Mouse (Mus musculus): ENCODE results near the gene Zp1. TPM values are rescaled to one million over a fixed set of nuclear protein-coding genes. Genes with fewer than 3 reads are reported as not detected.

Zp1 gene
- polyA plus RNA-seq, 1 experiment from 2014 or later, result not detected

- peak within 1 kb of the TSS; percentile 93 for H3K4me3 ChIP-seq
Measured at GRCm38 (mm10) chr19:10895016-10895528, 25.4 kb downstream of the Zp1 start, which contains the start of gene Prpf19. TSS of gene Prpf19 (plus strand) at chr19:10895231.

DNA sequence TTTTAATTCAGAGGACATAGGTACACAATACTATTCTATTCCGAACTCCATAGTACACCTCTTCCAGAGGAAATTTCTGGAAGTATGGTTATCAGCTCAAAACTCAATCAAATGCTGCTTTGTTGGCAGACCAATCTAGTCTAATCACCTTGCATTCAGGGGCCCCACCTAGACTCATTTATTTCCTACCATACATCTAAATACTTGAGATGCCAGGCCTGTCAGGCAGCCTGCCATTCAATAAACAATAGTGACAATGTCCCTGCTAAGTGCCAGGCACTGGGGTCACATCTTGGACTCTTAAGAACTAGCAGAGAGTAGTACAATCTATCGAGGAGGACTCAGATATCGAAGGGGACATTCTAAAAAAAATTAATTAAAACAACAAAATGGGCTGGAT lies 28.2 kb downstream of the Zp1 start:
- Histone ChIP-seq H3K9me3 (no peaks in the 10 kb centered on the region), H3K4me3 (no peak overlapping the region), H3K36me3 (replicated peaks) (peaks cover 3% of the 10 kb centered on the region), H3K27ac (no peak overlapping the region), H3K27me3 (ENCODE audit: poor library complexity, severe bottlenecking) (no peaks in the 10 kb centered on the region), H3K4me1 (peaks cover 15% of the 10 kb centered on the region)
- WGBS, result 93% methylated on average over 3 of the region's 3 CpGs
- no peak for DNase-seq (ENCODE audit: extremely low spot score, low spot score)

More at GRCm38 (mm10) chr19:10895016-10895528, 25.4 kb downstream of the Zp1 start, which contains the start of gene Prpf19:
- H3K27ac ChIP-seq, result peak within 1 kb of the TSS; percentile 95
- under 1% methylated on average over 43 of the region's 43 CpGs for whole genome bisulfite sequencing
- peak; percentile 98 for DNase-seq (ENCODE audit: extremely low spot score, low spot score)
- peaks cover 19% of the 10 kb centered on the region for H3K4me1 ChIP-seq
- peaks cover 32% of the 10 kb centered on the region for H3K36me3 ChIP-seq (replicated peaks)
- H3K27me3 ChIP-seq (ENCODE audit: poor library complexity, severe bottlenecking), result no peaks in the 10 kb centered on the region
- no peaks in the 10 kb centered on the region for H3K9me3 ChIP-seq

DNA sequence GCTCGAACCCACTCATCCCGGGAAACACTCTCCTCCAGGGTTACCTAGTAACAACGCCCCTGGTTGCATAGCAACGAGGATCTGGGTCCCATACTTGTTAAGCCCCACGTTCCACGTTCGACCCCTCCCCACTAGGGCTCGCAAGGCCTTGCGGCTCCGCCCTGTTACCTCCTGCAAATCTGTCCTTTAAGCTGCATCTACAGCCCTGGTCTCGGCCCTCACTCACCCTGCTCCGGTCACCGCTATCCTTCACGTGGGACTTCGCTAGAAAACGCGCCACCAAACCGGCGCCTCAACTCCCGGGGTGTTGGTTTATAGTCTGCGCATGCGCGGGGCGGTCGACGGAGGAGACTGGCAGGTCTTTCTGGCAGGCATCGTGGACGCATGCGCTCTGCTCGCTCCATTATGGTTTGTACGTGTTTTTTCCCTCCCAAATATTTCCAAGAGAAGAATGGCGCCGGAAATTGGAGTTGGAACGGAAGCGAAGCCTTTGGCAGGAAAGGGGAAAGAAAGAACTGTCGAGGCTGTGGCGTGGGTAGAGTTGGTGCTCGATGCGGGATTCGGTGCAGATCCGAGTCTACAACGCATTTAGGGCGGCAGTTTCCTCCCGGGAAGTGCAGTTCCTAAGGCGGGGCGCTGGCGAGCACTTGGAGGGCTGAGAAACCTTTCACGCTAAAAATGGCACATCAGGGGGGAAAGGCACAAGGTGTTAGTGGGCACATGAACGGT lies 38.8 kb downstream of the Zp1 start, which contains the start of gene Tmem109:
Gene Tmem109, minus strand, starts transcription at position 576 of the 729 bp plus-strand sequence.
- H3K9me3 ChIP-seq, result peaks cover 16% of the 10 kb centered on the region
- under 1% methylated on average over 49 of the region's 49 CpGs for WGBS
- H3K27me3 ChIP-seq (ENCODE audit: poor library complexity, severe bottlenecking), result no peaks in the 10 kb centered on the region
- peak within 1 kb of the TSS; percentile 60 for H3K4me3 ChIP-seq
- peak within 1 kb of the TSS; percentile 95 for H3K27ac ChIP-seq
- peak; percentile 97 for DNase-seq (ENCODE audit: extremely low spot score, low spot score)
- peaks cover 27% of the 10 kb centered on the region for H3K4me1 ChIP-seq
- peaks cover 24% of the 10 kb centered on the region for H3K36me3 ChIP-seq (replicated peaks)

DNA sequence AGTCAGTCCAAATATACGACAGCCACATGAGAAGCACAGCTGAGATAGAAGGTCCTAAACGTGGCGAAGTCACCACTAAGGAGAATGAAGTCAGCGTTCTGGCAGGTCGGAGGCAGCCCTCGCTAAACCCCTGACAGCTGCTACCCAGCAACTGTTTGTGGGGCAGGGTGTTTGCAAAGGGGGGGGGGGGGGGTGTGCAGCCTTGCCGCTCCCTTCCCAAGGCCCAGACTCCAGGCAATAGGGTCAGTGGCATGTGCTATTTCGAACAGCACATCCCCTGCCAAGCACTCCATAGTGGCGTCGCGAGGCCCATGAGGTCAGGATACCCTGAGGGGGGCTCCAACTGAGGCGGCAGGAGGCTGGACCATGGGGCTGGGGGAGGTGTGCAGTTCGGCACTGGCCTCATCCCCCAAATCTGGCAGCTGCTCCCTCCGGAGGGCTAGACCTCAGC lies 39.4 kb downstream of the Zp1 start:
- DNase-seq (ENCODE audit: extremely low spot score, low spot score), result no peak
- Histone ChIP-seq H3K27me3 (ENCODE audit: poor library complexity, severe bottlenecking) (no peaks in the 10 kb centered on the region), H3K4me3 (peak overlapping the region; percentile 60), H3K27ac (peak overlapping the region; percentile 95), H3K9me3 (peaks cover 12% of the 10 kb centered on the region), H3K4me1 (peaks cover 27% of the 10 kb centered on the region), H3K36me3 (replicated peaks) (peaks cover 24% of the 10 kb centered on the region)
- WGBS, result 3% methylated on average over 14 of the region's 14 CpGs

GRCm38 (mm10) chr19:10880085-10880974 lies 40.1 kb downstream of the Zp1 start:
- Histone ChIP-seq H3K4me1 (peaks cover 27% of the 10 kb centered on the region), H3K36me3 (replicated peaks) (peaks cover 25% of the 10 kb centered on the region), H3K9me3 (peaks cover 8% of the 10 kb centered on the region), H3K27ac (peak overlapping the region; percentile 95), H3K27me3 (ENCODE audit: poor library complexity, severe bottlenecking) (no peaks in the 10 kb centered on the region), H3K4me3 (peak overlapping the region; percentile 60)
- no peak for DNase-seq (ENCODE audit: extremely low spot score, low spot score)
- 46% methylated on average over 7 of the region's 7 CpGs for WGBS

DNA sequence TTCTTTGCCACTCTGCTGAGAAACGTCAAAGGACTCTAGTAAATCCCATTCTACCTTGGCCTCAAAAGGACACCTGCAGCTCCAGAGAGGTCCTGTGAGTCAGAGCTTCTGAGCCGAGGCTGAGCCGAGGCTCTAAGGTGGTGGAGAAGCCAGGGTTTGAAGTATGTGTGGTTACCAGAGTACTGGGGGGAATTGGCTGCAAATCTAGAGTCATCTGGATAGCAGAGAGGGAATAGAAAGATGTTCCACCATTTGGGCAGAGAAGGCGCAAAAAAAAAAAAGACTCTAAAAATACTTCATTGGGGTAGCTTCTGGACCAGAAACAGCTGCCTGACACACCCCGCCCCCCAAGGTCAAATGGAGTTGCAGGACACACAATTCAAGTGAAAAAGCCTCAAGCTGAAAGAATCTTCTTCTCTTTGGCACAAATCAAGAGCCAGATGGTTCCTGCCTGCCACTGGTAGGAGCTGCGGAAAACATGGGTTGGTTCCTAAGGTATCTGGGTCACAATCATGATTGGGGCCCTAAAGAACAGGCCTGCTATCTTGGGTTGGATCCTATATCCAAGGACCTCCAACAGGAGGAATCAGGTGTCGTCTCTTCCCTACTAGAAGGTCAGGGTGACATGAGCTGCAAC lies 42.1 kb downstream of the Zp1 start:
- WGBS, result 92% methylated on average over 7 of the region's 7 CpGs
- Histone ChIP-seq H3K9me3 (no peaks in the 10 kb centered on the region; the same call in 1 of the 2 replicates), H3K4me1 (peaks cover 27% of the 10 kb centered on the region), H3K4me3 (no peak overlapping the region), H3K27me3 (ENCODE audit: poor library complexity, severe bottlenecking) (no peaks in the 10 kb centered on the region), H3K27ac (no peak overlapping the region), H3K36me3 (replicated peaks) (peaks cover 39% of the 10 kb centered on the region)
- DNase-seq (ENCODE audit: extremely low spot score, low spot score), result no peak

DNA sequence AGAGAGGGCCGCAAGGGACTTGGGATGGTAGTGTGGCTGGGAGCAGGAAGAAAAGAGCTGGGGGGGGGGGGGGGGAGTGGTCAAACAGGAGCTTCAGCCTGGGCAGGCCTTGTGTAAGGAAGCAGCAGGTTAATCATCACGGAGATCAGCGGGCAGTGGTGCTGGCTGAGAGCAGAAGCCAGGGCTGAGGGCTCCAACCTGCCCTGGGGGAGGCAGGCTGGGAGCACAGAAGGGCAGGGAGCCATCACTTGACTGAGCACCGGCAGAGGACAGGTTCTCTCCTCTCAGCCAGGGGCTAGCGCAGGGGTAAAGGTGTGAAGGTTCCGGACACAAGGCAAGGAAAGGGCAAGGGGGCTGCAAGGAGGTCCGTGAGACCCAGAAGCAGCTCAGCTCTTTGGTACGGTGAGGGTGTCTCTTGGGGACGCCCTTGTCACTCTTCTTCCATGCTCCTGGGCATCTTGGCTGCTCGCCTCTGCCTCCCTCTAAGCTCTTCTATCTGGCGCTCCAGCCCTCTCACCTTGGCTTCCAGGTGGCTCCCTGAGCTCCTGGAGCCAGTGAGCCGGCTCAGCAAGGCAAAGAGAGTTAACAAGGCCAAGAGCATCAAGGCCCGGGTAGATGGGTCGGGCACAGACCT lies 49.0 kb downstream of the Zp1 start:
- H3K9me3 ChIP-seq, result no peaks in the 10 kb centered on the region; the same call in 1 of the 2 replicates
- WGBS, result 81% methylated on average over 14 of the region's 14 CpGs
- H3K36me3 ChIP-seq (replicated peaks), result peaks cover 54% of the 10 kb centered on the region
- H3K27me3 ChIP-seq (ENCODE audit: poor library complexity, severe bottlenecking), result no peaks in the 10 kb centered on the region
- peaks cover 40% of the 10 kb centered on the region for H3K4me1 ChIP-seq
- no peak overlapping the region for H3K4me3 ChIP-seq
- 0 out of 2 replicates have a peak overlapping the region, but pooled peaks have one; percentile 98 for H3K27ac ChIP-seq
- DNase-seq (ENCODE audit: extremely low spot score, low spot score), result no peak

- no peak for DNase-seq (ENCODE audit: extremely low spot score, low spot score)
- Histone ChIP-seq H3K4me3 (no peak overlapping the region), H3K4me1 (peaks cover 40% of the 10 kb centered on the region), H3K27me3 (ENCODE audit: poor library complexity, severe bottlenecking) (no peaks in the 10 kb centered on the region), H3K9me3 (no peaks in the 10 kb centered on the region; the same call in 1 of the 2 replicates), H3K27ac (0 out of 2 replicates have a peak overlapping the region, but pooled peaks have one; percentile 98), H3K36me3 (replicated peaks) (peaks cover 62% of the 10 kb centered on the region)
- WGBS, result 83% methylated on average over 3 of the region's 3 CpGs
Measured at GRCm38 (mm10) chr19:10870676-10871075, 49.8 kb downstream of the Zp1 start.

DNA sequence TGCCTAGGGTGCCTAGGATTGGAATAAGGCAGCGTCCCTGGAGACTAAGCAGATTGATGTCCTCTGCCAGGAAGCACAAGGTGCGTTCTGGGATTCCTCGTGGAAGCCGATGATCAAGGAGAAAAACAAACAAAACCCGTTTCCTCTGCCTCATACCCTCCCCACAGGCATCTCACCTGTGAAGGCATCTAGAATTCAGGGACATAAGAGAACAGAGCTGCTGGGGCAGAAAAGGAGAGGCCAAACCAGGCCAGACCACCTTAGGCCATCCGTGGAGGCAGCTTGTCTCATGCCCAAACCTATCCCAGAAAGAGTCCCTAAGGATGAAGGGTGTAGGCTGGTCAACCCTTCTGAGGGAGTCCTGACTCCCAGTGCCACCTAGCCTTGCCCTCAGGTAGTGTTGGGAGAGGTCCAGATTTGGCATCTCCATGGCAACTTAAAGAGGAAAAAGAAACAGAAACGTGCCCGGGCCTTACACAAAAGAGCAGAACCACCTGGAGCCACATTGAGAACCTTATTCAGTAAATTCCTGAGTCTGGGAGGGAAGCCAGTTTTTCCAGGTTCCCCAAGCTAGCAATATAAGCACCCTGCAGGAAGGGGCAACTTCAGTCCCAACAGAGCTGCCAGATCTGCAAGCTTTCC lies 50.4 kb downstream of the Zp1 start, which contains the start of gene Tmem132a:
Gene Tmem132a, minus strand, starts transcription at position 55 of the 642 bp plus-strand sequence.
- WGBS, result 3% methylated on average over 8 of the region's 8 CpGs
- Histone ChIP-seq H3K4me1 (peaks cover 40% of the 10 kb centered on the region), H3K36me3 (replicated peaks) (peaks cover 66% of the 10 kb centered on the region), H3K9me3 (no peaks in the 10 kb centered on the region; the same call in 1 of the 2 replicates), H3K4me3 (peak within 1 kb of the TSS; percentile 91), H3K27ac (peak within 1 kb of the TSS; percentile 98), H3K27me3 (ENCODE audit: poor library complexity, severe bottlenecking) (no peaks in the 10 kb centered on the region)
- no peak for DNase-seq (ENCODE audit: extremely low spot score, low spot score)

- DNase-seq (ENCODE audit: extremely low spot score, low spot score), result peak; percentile 86
- peaks cover 40% of the 10 kb centered on the region for H3K4me1 ChIP-seq
- H3K27me3 ChIP-seq (ENCODE audit: poor library complexity, severe bottlenecking), result no peaks in the 10 kb centered on the region
- peak overlapping the region; percentile 98 for H3K27ac ChIP-seq
- peak overlapping the region; percentile 91 for H3K4me3 ChIP-seq
- peaks cover 70% of the 10 kb centered on the region for H3K36me3 ChIP-seq (replicated peaks)
- WGBS, result under 1% methylated on average over 43 of the region's 43 CpGs
- H3K9me3 ChIP-seq, result no peaks in the 10 kb centered on the region; the same call in 1 of the 2 replicates
Measured at GRCm38 (mm10) chr19:10869241-10869885, 51.1 kb downstream of the Zp1 start.

DNA sequence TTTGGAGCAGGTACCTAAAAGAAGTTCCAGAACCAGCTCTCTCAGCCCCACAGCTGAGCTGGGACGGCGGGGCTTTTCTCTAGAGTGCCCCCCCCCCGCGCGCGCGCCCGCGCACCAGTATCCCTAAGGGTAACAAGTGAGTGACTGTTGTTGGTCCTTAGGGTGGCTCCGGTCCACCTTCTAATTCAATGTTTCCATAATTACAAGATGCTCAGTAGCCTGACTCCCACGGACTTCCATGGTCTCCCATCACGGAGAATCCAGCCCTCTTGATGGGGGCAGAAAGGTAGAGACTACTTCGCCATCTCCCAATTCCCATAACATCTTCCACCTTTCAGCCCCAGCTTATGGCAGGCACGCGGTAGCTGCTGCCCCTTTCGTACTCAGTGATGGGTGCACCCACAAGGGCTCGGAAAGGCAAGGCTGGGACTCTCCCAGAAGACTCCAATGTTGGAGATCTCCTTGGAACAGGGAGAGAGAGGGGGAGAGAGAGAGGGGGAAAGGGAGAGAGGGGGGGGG lies 51.8 kb downstream of the Zp1 start:
- WGBS, result 0% methylated on average over 17 of the region's 17 CpGs
- H3K4me1 ChIP-seq, result peaks cover 40% of the 10 kb centered on the region

More for the DNA sequence above, 51.8 kb downstream of the Zp1 start:
- Histone ChIP-seq H3K4me3 (peak overlapping the region; percentile 91), H3K27me3 (ENCODE audit: poor library complexity, severe bottlenecking) (no peaks in the 10 kb centered on the region), H3K36me3 (replicated peaks) (peaks cover 70% of the 10 kb centered on the region), H3K9me3 (no peaks in the 10 kb centered on the region; the same call in 1 of the 2 replicates), H3K27ac (peak overlapping the region; percentile 98)
- no peak for DNase-seq (ENCODE audit: extremely low spot score, low spot score)
